Mouse (Mus musculus) brain, embryonic 14.5 days (tissue): Measurements from ENCODE around the gene Kcnab2. TPM values are rescaled to one million over a fixed set of nuclear protein-coding genes. Genes with fewer than 3 reads are reported as not detected.

Experiments used
- DNase-seq: peaks from one replicate; pipeline ENCODE4 v3.0.0-alpha.2; 2011; ENCODE audit warnings: low read depth
- CTCF ChIP-seq: fragments of 200-500 bp; IDR thresholded peaks from 2 replicates; pipeline ENCODE4 v1.5.1; 2012; ENCODE audit warnings: inconsistent platforms, mild to moderate bottlenecking, moderate library complexity, borderline replicate concordance; ENCODE audit not compliant: insufficient read depth, insufficient read length; ENCODE audit errors: extremely low read depth
- POLR2A ChIP-seq: fragments of 200-500 bp; IDR thresholded peaks from 2 replicates; pipeline ENCODE4 v1.6.1; 2012; ENCODE audit warnings: mild to moderate bottlenecking, inconsistent platforms, borderline replicate concordance; ENCODE audit not compliant: poor library complexity, insufficient read depth, insufficient read length, severe bottlenecking; ENCODE audit errors: extremely low read depth
- polyA plus RNA-seq: library from polyadenylated mRNA; depleted of rRNA; stranded (reverse); fragments of >200 nt; gene quantifications from 2 replicates; pipeline ENCODE4 v1.2.3, GENCODE M21; 2012; rRNA removed

The Kcnab2 gene
- 8.5 and 15.5 TPM in 2 replicates for polyA plus RNA-seq

DNA sequence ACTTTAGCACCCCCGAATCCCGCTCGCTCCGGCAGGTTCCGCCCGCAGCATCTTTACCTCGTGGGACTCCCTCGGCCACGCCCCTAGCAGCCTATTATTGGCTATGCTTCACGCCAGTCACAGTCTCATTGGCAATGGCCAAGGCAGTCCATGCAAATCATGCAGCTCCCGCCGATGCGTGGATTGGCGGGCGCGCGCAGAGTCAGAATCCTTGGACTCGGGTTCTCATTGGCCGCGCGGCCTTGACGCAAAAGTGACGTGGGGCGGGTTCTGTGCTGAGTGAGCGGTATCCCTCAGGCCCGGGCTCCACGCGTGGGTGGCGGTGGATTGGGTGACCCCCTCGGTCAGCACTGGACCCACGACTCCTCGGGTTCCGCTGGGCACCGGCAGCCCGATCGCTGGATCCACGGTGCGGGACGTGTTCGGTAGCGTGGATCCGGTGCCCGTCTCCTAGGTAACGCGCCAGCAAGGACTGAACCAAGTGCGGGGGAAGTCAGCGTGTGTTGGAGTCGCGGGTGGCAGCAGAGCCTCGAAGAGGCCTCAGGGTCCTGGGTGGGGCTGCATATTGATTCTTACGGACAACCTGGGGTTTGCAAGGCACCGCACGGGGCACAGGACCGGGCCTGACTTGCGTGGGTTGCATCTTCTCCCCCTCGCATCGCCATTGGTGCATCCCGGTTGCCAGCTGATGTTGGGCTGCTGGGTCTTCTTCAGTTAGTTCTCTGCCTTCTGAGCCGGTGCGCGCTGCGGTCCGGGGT lies at the start of gene Kcnab2:
Gene Kcnab2, minus strand, starts transcription at position 406 of the 758 bp plus-strand sequence.
- no peak for TF ChIP-seq CTCF
- peak; percentile 11; the same call in 1 of the 2 replicates for TF ChIP-seq POLR2A
- peak; percentile 100 for DNase-seq

DNA sequence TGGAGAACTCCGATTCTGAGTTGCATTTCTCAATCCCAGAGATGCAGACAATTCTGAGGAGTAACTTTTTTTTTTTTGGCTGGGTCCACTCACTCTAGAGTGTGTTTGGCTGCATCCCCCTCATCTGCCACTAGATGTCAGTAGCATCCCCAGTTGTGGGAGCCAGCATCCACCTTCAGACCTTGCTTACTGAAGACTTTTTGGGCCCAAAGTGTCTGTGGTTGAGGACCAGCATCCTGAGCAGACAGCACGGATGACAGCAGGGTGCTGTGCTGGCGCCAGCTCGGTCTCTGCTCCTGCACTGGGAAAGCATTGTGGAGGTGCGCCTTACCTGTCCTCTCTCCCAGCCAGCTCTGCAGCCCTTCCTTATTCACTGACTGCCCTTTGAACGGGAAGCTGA lies 42.4 kb upstream of the Kcnab2 start:
- peak; percentile 75 for DNase-seq
- peak; percentile 84 for TF ChIP-seq CTCF
- TF ChIP-seq POLR2A, result no peak

DNA sequence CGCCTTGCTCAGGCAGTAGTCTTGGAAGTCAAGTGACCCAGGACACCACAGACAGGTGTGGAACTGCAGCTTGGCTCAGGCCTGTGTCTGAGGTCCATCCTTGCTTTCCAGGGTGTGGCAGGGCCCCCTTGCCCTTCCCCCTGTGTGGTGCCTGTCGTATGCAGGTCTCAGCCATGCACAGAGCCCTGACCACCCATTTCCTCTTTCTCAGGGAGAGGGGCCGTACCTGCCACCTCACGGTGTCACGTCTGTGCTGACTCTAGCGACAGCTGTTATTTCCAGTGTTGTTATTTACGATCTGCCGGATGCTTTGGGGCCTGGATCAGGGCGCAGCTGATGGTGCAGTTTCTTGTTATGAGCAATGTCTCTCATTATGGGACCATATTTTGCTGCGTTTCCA lies 41.4 kb upstream of the Kcnab2 start:
- no peak for DNase-seq
- no peak for TF ChIP-seq CTCF
- no peak for TF ChIP-seq POLR2A

DNA sequence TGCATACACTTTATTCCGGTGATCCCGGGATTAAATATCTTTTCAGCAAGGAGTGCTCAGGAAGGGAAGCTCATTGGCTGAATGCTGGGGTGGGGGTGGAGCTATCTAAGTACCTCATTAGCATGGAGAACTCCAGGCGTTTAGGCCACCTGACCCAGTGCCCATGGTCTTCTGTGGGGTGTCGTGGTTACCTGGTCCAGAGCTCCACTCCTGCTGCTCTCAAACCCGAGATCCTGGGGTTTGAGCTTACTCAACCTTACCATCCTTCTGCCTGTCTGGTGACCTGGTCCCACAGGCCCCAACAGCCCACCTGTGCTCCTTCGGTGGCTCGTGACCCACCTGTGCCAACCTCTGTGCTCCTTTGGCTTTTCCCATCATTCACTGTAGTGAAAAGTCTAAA lies 37.2 kb upstream of the Kcnab2 start:
- DNase-seq, result no peak
- TF ChIP-seq POLR2A, result no peak
- TF ChIP-seq CTCF, result no peak

DNA sequence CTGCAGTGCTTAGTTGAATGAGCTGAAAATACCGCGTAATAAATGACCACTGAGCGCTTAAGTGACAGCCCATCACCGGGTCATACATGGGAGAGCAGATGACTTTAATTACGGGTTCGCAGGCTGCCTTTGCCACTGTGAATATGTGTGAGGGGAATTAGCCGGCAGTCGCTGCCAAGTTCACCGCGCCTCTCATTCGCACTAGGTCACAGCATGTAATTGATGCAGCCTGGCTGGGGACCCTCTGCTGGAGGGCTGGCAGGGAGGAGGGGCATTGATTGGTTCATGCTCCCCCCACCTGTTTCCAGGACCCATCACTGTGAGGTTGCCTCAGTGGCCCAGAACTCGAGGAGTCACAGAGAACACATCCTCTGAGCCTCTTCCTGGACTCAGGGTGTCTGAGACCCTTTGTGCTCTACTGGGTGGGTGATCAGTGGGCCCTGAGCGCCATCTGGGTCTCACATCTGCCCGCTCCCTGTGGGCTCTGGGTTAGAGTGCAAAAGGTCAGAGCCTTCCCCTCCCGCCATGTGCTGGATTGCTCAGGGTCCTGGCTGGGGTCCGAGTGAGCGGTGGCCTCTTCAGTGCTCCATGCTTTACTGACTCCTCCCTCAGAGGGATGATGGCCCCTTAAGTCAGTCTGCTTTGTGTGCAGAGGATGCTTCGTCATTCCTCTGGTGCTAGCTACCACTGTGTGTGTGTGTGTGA lies 34.7 kb upstream of the Kcnab2 start:
- peak; percentile 93 for DNase-seq
- TF ChIP-seq CTCF (no peak), POLR2A (no peak)

DNA sequence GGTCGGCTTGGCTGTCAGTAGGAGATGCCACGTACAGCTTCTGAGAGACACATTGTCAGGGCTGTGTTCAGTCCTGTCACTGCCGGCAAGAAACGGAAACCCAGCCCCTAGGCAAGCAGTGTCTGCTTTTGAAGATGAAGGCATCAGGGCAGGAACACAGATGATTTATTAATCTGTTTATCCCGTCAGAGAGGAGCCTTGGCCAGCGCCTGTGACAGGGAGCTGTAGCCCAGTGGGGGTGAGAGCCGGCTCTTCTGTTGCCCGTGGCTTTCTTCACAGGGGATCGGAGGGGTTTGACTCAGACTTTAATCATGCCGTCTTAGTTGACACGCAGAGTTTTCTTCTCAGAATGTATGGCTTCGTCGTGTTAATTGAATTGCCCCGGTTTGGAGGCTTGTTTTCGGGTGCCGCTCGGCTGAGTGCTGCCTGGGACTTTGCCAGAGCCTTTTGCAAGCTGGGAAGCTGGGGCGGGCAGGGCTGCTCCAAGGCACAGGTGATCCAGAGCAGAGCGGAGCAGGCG lies 16.7 kb upstream of the Kcnab2 start:
- peak; percentile 73 for DNase-seq

DNA sequence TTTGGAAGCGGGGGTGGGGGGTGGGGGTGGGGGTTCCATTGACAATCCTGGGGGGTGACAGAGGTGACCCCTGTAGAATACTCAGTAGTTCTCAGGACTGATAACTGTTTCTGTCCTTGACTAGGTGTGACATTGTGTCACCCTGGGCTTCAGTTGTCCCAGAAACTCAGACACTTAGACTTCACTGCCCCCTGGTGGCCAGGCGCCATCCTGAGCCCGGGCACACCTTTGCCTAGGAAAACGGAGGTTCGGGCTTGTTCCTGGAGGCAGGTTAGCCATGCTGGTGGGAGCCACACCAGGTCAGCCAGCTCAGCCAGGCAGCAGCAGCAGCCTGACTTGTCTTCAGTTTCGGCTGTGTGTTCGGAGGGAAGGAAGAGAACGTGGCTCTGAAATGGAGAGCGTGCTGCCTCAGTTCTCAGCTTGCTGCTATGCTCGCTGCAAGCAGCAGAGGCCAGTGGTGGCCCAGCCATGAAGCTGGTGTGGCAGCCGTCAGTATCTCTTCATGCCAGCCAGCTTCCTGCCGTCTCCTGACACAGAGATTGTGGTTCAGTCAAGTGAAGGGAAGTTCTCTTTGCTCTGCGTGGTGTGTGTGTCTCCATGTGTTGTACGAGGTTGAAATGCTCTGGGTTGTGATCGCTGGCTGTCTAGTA lies 13.7 kb upstream of the Kcnab2 start:
- peak; percentile 70 for DNase-seq
- TF ChIP-seq POLR2A (no peak), CTCF (peak; percentile 82)

More for the DNA sequence above, 16.7 kb upstream of the Kcnab2 start:
- TF ChIP-seq CTCF (no peak), POLR2A (no peak)

DNA sequence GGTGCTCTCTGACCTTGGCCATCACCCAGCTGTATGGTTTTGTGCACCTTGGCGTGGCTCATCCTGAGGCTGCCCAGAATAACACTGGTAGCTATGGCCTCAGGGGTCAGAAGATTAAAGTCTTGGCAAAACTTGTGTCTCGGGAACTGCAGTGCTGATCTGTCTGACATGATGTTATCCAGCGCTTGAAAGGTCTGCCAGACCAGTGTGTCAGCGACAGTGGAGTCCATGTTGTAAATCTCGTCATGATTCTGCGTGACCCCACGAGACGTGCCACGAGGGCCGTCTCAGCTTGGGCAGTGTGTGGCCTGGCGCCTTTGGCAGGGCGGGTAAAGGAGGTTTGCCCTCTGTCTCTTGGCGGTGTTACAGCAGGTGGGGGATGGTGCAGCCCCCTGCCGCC lies 12.6 kb upstream of the Kcnab2 start:
- TF ChIP-seq POLR2A (no peak), CTCF (no peak)

DNA sequence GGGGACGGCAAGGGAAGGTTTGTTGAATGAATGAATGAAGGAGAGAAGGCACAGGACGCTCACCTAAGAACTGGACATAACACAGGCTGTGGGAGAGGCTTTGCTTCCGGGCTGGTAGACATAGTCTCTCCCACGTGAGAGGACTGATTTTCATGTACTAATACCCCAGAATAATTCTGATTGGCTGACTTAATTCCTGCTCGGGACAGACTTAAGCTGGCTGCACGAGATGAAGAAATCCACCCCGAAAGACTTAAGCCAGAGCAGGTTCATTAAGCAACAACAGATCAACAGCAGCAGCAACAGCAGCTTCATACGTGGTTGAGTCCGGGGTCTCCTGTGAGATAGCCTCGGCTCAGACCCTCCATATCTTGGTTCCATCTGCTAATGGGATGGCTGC lies 10.4 kb upstream of the Kcnab2 start:
- DNase-seq, result no peak
- TF ChIP-seq POLR2A (no peak), CTCF (no peak)

More for the DNA sequence above, 12.6 kb upstream of the Kcnab2 start:
- no peak for DNase-seq

DNA sequence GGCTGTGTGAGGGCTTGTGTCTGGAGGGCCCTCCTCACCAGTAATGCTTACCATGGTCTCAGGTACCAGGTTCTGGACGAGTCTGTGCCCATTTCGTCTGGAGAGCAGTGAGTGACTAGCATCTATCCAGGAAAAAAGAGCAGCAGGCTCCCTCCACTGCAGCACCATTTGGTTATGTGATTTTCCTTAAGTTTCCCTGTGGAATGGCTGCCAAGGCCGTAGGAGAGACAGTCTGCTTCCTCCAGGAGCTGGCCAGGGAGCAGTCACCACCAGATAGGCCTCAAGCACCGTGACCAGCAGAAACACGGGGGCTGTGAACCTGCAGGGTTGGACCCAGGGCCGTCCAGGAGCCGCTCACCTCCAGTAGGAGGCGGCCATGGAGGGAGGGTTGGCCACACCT lies 2.8 kb upstream of the Kcnab2 start:
- no peak for DNase-seq
- TF ChIP-seq CTCF (no peak), POLR2A (no peak)

DNA sequence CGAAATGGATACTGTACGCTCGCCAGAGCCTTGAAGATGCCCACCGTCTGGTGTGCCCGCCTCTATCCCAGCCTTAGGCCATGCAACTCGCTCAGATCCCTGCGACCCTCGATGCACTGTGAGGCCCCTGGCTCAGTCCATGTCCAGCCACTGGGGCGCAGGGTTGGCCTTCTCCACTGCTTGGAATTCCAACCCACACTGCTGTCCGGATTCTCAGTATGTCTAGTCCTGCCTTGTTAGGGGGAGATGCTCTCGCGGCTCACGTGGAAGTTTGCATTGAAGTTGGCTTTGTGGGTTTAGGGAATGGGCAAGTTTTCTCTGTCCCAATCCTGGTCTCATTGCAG lies 525 bp upstream of the Kcnab2 start:
- DNase-seq, result no peak
- TF ChIP-seq CTCF (no peak), POLR2A (no peak)
